Mouse (Mus musculus) heart, adult 2 months (tissue): Measurements from ENCODE around the gene Ddx41. TPM values are rescaled to one million over a fixed set of nuclear protein-coding genes. Genes with fewer than 3 reads are reported as not detected.

Experiments
- DNase-seq, 2 experiments: peaks; one replicate each; pipeline ENCODE4 v3.0.0; 2021
- H3K27ac ChIP-seq: fragments of 200-600 bp; 2 replicates; pipeline ENCODE4 v1.8.1; 2022
- H3K27me3 ChIP-seq: fragments of 200-500 bp; 2 replicates; pipeline ENCODE4 v1.6.1; 2012; ENCODE audit warnings: mild to moderate bottlenecking, low read length, inconsistent platforms, mixed read lengths; ENCODE audit not compliant: control insufficient read depth, insufficient read depth
- H3K36me3 ChIP-seq: fragments of 200-500 bp; 2 replicates; pipeline ENCODE4 v1.6.1; 2012; ENCODE audit warnings: low read length, inconsistent platforms; ENCODE audit not compliant: control insufficient read depth, insufficient read depth
- H3K4me1 ChIP-seq: fragments of 200-500 bp; 2 replicates; pipeline ENCODE4 v1.6.1; 2011; ENCODE audit warnings: low read length; ENCODE audit not compliant: control insufficient read depth, insufficient read depth
- H3K4me3 ChIP-seq: fragments of 200-600 bp; 2 replicates; pipeline ENCODE4 v1.8.1; 2022
- H3K79me2 ChIP-seq: fragments of 200-500 bp; replicated peaks from 2 replicates; pipeline ENCODE4 v1.6.1; 2012; ENCODE audit warnings: mild to moderate bottlenecking, inconsistent platforms, low read length, moderate library complexity, mixed read lengths; ENCODE audit not compliant: control insufficient read depth, insufficient read depth
- H3K9ac ChIP-seq: fragments of 200-500 bp; 2 replicates; pipeline ENCODE4 v1.6.1; 2012; ENCODE audit warnings: low read depth, mild to moderate bottlenecking, control low read depth, inconsistent platforms, low read length, mixed read lengths
- CTCF ChIP-seq: fragments of 200-600 bp; IDR thresholded peaks from 2 replicates; pipeline ENCODE4 v1.8.1; 2022; ENCODE audit warnings: antibody characterized with exemption, mild to moderate bottlenecking, moderate library complexity
- EP300 ChIP-seq: fragments of 200-500 bp; IDR thresholded peaks from 2 replicates; pipeline ENCODE4 v1.6.1; 2011; ENCODE audit warnings: low read depth, low read length, control low read depth; ENCODE audit not compliant: insufficient read depth
- POLR2A ChIP-seq: fragments of 200-500 bp; IDR thresholded peaks from 2 replicates; pipeline ENCODE4 v1.6.1; 2011; ENCODE audit warnings: mild to moderate bottlenecking, low read depth, low read length, control low read depth; ENCODE audit not compliant: insufficient read depth
- WGBS: fragments of 180-500 bp; shearing (Covaris S2); methylation state at CpG from one replicate; pipeline ENCODE4 v1.1.7; 2018; 5-methylcytosine and 5-hydroxymethylcytosine counted together
- intact Hi-C: fragments of 180-260 bp; cut with DNase I; formaldehyde crosslinking; loops from one replicate; pipeline ENCODE4 v1.15.1; 2025
- polyA plus RNA-seq: library from polyadenylated mRNA; depleted of rRNA; stranded (reverse); fragments of >200 nt; gene quantifications from 2 replicates; pipeline ENCODE4 v1.2.3, GENCODE M21; 2012
- total RNA-seq, 2 experiments: library from RNA; stranded (reverse); gene quantifications; 2 replicates each; pipeline ENCODE4 v1.2.3; 2021

The Ddx41 gene
- total and polyA plus RNA-seq, 3 experiments, result 13.0 to 21.1 (median 13.9) TPM

GRCm38 (mm10) chr13:55513828-55514227, 22.6 kb downstream of the Ddx41 start:
- DNase-seq, result no peak
- peak overlapping the region; percentile 93; the same call in 1 of the 2 replicates for H3K27ac ChIP-seq
- no peak overlapping the region for H3K9ac ChIP-seq
- whole genome bisulfite sequencing, result 38% methylated on average over 9 of the region's 9 CpGs
- TF ChIP-seq POLR2A (no peak), EP300 (no peak), CTCF (no peak)
- H3K36me3 ChIP-seq, result no peaks in the 10 kb centered on the region
- H3K79me2 ChIP-seq, result no peaks in the 10 kb centered on the region; the same call in 1 of the 2 replicates
- peaks cover 18% of the 10 kb centered on the region for H3K4me1 ChIP-seq
- H3K27me3 ChIP-seq, result no peaks in the 10 kb centered on the region
- intact Hi-C loops, result loop anchor here (1.0 to 2.0 kb wide), 4 partner anchors 22 to 65 kb away; partner anchors contain the start of gene Ddx41
- peak overlapping the region; percentile 80 for H3K4me3 ChIP-seq

- peak; percentile 94 to 98 for DNase-seq
- H3K4me3 ChIP-seq, result peak within 1 kb of the TSS; percentile 80
- whole genome bisulfite sequencing, result under 1% methylated on average over 55 of the region's 55 CpGs
- TF ChIP-seq CTCF (no peak; the same call in 1 of the 2 replicates), POLR2A (peak; percentile 99), EP300 (0 out of 2 replicates have a peak, but pooled peaks have one; percentile 36)
- intact Hi-C loops, result loop anchor here (1.0 to 2.0 kb wide), 3 partner anchors 23 to 64 kb away; partner anchors contain the start of gene Ddx41
- H3K79me2 ChIP-seq, result no peaks in the 10 kb centered on the region; the same call in 1 of the 2 replicates
- H3K4me1 ChIP-seq, result peaks cover 18% of the 10 kb centered on the region
- H3K36me3 ChIP-seq, result no peaks in the 10 kb centered on the region
- peak within 1 kb of the TSS; percentile 86 for H3K9ac ChIP-seq
- H3K27ac ChIP-seq, result peak within 1 kb of the TSS; percentile 93
- no peaks in the 10 kb centered on the region for H3K27me3 ChIP-seq
Measured at GRCm38 (mm10) chr13:55513111-55513748, 23.2 kb downstream of the Ddx41 start, which contains the start of gene Pdlim7. TSS of gene Pdlim7 (minus strand) at chr13:55513676.

DNA sequence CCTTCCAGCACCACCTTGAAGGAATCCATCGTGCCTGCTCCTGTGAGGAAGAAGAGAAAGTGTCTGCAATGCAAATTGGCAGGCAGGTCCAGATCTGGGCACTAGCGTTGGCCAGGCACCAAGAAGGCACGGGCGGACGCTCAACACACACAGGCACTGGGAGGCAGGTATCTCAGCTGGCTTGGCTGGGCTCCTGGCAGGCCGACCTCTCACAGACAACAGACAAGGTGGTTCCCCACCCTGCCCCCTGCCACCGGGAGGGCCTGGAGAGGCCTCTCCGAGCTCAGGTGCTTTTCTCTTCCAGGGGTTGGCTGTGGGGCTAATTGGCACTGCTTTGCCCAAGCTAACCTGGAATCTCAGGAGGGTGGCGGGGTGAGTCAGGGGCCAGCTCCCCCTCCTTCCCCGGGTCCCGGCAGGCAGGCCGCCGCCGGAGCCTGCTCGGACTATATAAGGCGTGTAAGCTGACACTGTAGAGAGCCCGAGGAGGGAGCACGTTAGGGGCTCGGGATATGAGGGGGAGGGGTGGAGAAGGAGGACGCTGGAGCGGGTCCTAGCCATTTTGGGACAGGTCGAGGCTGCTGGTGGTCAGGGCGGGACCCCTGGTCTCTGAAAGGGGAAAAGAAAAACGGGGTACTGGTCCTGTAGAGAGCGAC, 24.0 kb downstream of the Ddx41 start:
- Histone ChIP-seq H3K4me1 (peaks cover 18% of the 10 kb centered on the region), H3K4me3 (peak overlapping the region; percentile 80), H3K79me2 (no peaks in the 10 kb centered on the region; the same call in 1 of the 2 replicates), H3K27me3 (no peaks in the 10 kb centered on the region), H3K9ac (peak overlapping the region; percentile 86), H3K27ac (peak overlapping the region; percentile 93), H3K36me3 (no peaks in the 10 kb centered on the region)
- TF ChIP-seq POLR2A (no peak), EP300 (no peak), CTCF (no peak)
- WGBS, result 1% methylated on average over 25 of the region's 25 CpGs
- intact Hi-C loops, result loop anchor here (1.0 to 2.0 kb wide), 3 partner anchors 24 to 64 kb away; partner anchors contain the start of gene Ddx41
- peak; percentile 76 to 81 for DNase-seq

GRCm38 (mm10) chr13:55511492-55511861, 25.0 kb downstream of the Ddx41 start:
- H3K27ac ChIP-seq, result peak overlapping the region; percentile 93
- DNase-seq, result peak in 1 of 2 experiments; percentile 39
- H3K27me3 ChIP-seq, result no peaks in the 10 kb centered on the region
- no peak for TF ChIP-seq CTCF
- no peak for TF ChIP-seq EP300
- no peak for TF ChIP-seq POLR2A
- H3K9ac ChIP-seq, result 0 out of 2 replicates have a peak overlapping the region, but pooled peaks have one; percentile 86
- WGBS, result 36% methylated on average over 5 of the region's 5 CpGs
- H3K4me1 ChIP-seq, result peaks cover 18% of the 10 kb centered on the region
- H3K36me3 ChIP-seq, result no peaks in the 10 kb centered on the region
- H3K4me3 ChIP-seq, result peak overlapping the region; percentile 80
- H3K79me2 ChIP-seq, result no peaks in the 10 kb centered on the region; the same call in 1 of the 2 replicates
- intact Hi-C loops, result loop anchor here (2.0 kb wide), 1 partner anchor 23 kb away; the partner anchor contains the start of gene Dbn1

- 27% methylated on average over 6 of the region's 6 CpGs for WGBS
- intact Hi-C loops, result loop anchor here (2.0 kb wide), 1 partner anchor 22 kb away; the partner anchor contains the start of gene Dbn1
- peak; percentile 91 to 92 for DNase-seq
- Histone ChIP-seq H3K27me3 (no peaks in the 10 kb centered on the region), H3K4me1 (peaks cover 18% of the 10 kb centered on the region), H3K79me2 (no peaks in the 10 kb centered on the region; the same call in 1 of the 2 replicates), H3K9ac (0 out of 2 replicates have a peak overlapping the region, but pooled peaks have one; percentile 5), H3K36me3 (no peaks in the 10 kb centered on the region), H3K4me3 (peak overlapping the region; percentile 80), H3K27ac (peak overlapping the region; percentile 93)
- TF ChIP-seq POLR2A, result no peak; the same call in 1 of the 2 replicates
- TF ChIP-seq EP300, result 0 out of 2 replicates have a peak, but pooled peaks have one; percentile 46
- TF ChIP-seq CTCF, result peak; percentile 67
Measured at GRCm38 (mm10) chr13:55510668-55511491, 25.6 kb downstream of the Ddx41 start.
